Mouse (Mus musculus) bone marrow, adult 2 months (tissue): ENCODE results near the gene Nkiras2.

Experiments
- CTCF ChIP-seq: fragments of 200-500 bp; IDR thresholded peaks from 2 replicates; pipeline ENCODE4 v1.5.1; 2011; ENCODE audit warnings: low read length, control low read depth; ENCODE audit not compliant: control insufficient read depth, insufficient read depth
- POLR2A ChIP-seq: fragments of 200-500 bp; IDR thresholded peaks from 2 replicates; pipeline ENCODE4 v1.6.1; 2011; ENCODE audit warnings: low read depth, mild to moderate bottlenecking, control low read depth, low read length, borderline replicate concordance; ENCODE audit not compliant: control insufficient read depth

DNA sequence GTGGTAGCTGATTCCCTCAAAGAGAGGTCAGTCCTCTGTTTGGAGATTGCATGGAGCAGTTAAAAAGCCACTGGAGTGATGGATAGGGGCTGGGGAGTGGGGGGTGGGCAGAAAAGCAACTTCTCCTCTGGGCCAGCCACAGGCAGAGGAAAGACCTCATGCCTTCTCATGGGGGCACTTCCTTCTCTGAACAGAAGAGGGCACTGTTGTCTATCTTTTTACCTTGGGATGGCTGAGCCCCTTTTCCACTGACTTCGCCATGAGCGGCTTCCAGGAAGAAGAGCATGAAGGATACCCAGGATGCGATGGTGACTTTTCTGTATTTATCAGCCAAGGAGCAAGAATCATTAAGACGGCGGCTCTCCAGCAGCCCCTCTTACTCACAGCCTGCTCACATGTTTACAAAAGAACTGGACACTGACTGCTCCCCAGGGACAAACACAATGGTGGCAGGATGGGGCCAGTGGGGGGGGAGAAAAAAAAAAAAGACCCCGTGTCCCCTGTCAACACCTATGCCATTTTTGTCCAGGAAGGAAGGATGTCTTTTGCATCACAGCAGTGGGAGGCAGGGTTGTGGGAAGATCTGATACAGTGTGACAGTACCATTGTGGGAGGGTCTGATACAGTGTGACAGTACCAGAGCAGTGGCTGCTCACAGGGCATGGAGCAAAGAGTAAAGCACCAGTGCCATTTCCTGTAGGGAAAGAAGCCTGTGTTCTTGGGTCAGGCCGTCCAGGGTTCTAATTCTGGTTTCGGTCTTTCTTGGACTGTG is 48.4 kb upstream of the Nkiras2 start:
- peak; percentile 73 for TF ChIP-seq CTCF
- no peak for TF ChIP-seq POLR2A
